Mouse (Mus musculus) brown adipose tissue, adult 24 weeks (tissue): Measurements from ENCODE around the gene Smbd1. TPM values are rescaled to one million over a fixed set of nuclear protein-coding genes. Genes with fewer than 3 reads are reported as not detected.

Experiments
- H3K27ac ChIP-seq: fragments of 200-500 bp; replicated peaks from 2 replicates; pipeline ENCODE4 v1.5.1; 2012; ENCODE audit warnings: low read depth, mild to moderate bottlenecking, low read length
- H3K4me1 ChIP-seq: fragments of 200-500 bp; 2 replicates; pipeline ENCODE4 v1.6.1; 2012; ENCODE audit warnings: low read length, mixed read lengths; ENCODE audit not compliant: control insufficient read depth, insufficient read depth, insufficient read length
- H3K4me3 ChIP-seq: fragments of 200-500 bp; 2 replicates; pipeline ENCODE4 v1.5.1; 2012; ENCODE audit warnings: low read depth, mild to moderate bottlenecking, low read length, moderate library complexity; ENCODE audit not compliant: insufficient read depth
- polyA plus RNA-seq: library from polyadenylated mRNA; stranded (reverse); fragments of >200 nt; gene quantifications from 2 replicates; pipeline ENCODE4 v1.2.4, GENCODE M21; 2012; ENCODE audit not compliant: missing spikeins, insufficient read depth, insufficient read length

The Smbd1 gene
- polyA plus RNA-seq, 1 experiment = not detected

DNA sequence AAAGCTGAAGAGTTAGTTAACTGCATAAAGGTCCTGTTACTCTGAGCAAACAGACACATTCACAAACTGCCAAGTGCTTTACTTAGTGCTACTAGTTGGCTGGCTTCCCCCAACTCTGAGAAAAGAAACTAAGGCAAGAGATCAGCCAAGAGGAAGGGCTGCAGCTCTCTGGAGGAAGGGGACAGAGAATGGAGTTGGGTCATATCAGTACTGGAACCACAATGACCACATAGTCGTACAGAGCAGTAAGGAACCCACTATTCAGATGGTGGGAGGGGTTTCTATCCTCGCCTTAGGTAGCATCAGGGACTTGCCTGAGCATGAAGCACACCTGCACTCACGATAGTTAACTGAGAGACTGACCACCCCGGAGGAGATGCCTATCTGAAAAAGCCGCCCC is 12.6 kb upstream of the Smbd1 start:
- Histone ChIP-seq H3K4me3 (no peak overlapping the region), H3K27ac (peak overlapping the region; percentile 51; the same call in 1 of the 2 replicates), H3K4me1 (peaks cover 5% of the 10 kb centered on the region; the same call in 1 of the 2 replicates)

GRCm38 (mm10) chr16:32822450-32822827 is 12.2 kb upstream of the Smbd1 start:
- peak overlapping the region; percentile 51 for H3K27ac ChIP-seq
- H3K4me1 ChIP-seq = peaks cover 5% of the 10 kb centered on the region; the same call in 1 of the 2 replicates

DNA sequence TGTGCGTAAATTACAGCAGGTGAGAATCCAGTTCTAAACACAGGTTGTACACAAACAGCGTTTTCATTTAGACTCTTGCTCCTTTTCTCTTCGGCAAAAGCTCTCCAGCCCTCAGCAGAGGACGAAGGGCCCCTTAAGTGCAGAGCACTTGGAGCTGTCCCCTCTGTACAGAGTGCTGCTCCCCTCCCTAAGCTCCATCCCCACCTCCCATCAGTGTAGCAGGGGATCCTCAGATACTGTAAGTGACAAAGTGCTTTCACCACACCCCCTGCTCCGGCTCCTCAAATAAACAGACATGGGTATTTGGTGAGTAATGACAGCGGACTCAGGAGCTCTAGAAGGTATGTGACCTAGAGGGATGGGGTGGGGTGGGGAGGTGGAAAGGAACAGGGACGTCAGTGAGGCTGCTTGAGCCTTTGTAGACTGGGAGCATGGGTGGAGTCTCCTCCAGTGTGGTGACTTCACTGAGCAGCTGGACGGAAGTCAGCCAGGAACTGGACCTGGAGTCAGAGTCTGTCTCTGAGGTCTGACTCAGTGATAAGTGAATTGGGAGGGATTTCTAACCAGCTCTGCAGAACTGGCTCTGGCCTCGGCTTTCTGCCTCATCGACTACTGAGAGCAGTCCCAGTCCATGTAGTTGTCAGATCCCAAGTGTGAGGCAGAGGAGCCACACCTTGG is 11.6 kb upstream of the Smbd1 start:
- H3K4me3 ChIP-seq = no peak overlapping the region
- H3K27ac ChIP-seq = peak overlapping the region; percentile 51
- H3K4me1 ChIP-seq = peaks cover 5% of the 10 kb centered on the region; the same call in 1 of the 2 replicates

More at GRCm38 (mm10) chr16:32822450-32822827, 12.2 kb upstream of the Smbd1 start:
- H3K4me3 ChIP-seq = no peak overlapping the region

DNA sequence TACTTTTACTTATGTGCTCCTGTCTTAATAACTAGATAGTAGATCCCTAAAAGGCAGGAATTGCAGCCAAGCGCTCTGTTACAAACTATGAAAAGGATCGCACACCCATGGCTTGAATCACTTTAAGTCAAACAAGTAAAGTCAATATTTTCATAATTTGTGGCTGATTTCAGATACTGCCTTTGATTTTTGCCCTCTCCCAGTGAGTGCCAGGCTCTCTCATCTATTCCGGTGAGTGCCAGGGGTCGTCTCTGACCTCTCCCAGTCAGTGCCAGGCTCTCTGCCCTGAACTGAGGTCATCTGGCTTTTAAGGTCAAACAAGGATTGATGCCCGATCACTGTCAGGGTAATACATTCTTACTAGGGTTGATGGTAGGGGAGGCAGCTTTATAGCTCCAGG is 8.2 kb upstream of the Smbd1 start:
- H3K4me3 ChIP-seq = no peak overlapping the region
- H3K4me1 ChIP-seq = peaks cover 9% of the 10 kb centered on the region
- no peak overlapping the region for H3K27ac ChIP-seq

- Histone ChIP-seq H3K4me3 (no peak overlapping the region), H3K4me1 (peaks cover 9% of the 10 kb centered on the region), H3K27ac (no peak overlapping the region)
Observed at GRCm38 (mm10) chr16:32818036-32818435, 7.8 kb upstream of the Smbd1 start.

- Histone ChIP-seq H3K27ac (peak overlapping the region; percentile 10; the same call in 1 of the 2 replicates), H3K4me3 (peak overlapping the region; percentile 51), H3K4me1 (peaks cover 4% of the 10 kb centered on the region)
Observed at GRCm38 (mm10) chr16:32815160-32815605, 4.9 kb upstream of the Smbd1 start.

DNA sequence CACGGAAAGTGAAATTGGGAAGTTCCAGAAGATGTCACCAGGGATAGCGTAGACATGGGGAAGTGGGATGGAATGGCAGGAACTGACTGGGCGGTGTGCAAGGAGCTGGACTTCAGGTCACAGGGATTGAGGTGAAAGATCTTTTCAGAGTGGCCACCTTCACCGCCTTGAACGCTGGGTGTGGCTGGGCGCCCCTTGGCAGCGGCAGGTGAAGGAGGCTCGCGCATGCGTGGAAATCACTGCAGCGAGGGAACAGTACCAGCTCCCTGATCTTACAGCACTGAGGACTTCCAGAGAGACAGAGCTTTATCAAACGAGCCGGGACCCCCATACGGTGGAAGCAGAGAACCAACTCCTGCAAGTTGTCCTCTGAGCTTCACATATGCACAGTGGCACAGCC is 4.3 kb upstream of the Smbd1 start:
- H3K4me3 ChIP-seq = peak overlapping the region; percentile 51
- peak overlapping the region; percentile 10; the same call in 1 of the 2 replicates for H3K27ac ChIP-seq
- peaks cover 4% of the 10 kb centered on the region for H3K4me1 ChIP-seq

GRCm38 (mm10) chr16:32813771-32814170 is 3.5 kb upstream of the Smbd1 start:
- H3K27ac ChIP-seq = peak overlapping the region; percentile 49

GRCm38 (mm10) chr16:32813362-32813761 is 3.1 kb upstream of the Smbd1 start:
- peak overlapping the region; percentile 49; the same call in 1 of the 2 replicates for H3K27ac ChIP-seq
- peaks cover 4% of the 10 kb centered on the region for H3K4me1 ChIP-seq
- H3K4me3 ChIP-seq = peak overlapping the region; percentile 35; the same call in 1 of the 2 replicates

More at GRCm38 (mm10) chr16:32813771-32814170, 3.5 kb upstream of the Smbd1 start:
- Histone ChIP-seq H3K4me1 (peaks cover 4% of the 10 kb centered on the region), H3K4me3 (no peak overlapping the region)

DNA sequence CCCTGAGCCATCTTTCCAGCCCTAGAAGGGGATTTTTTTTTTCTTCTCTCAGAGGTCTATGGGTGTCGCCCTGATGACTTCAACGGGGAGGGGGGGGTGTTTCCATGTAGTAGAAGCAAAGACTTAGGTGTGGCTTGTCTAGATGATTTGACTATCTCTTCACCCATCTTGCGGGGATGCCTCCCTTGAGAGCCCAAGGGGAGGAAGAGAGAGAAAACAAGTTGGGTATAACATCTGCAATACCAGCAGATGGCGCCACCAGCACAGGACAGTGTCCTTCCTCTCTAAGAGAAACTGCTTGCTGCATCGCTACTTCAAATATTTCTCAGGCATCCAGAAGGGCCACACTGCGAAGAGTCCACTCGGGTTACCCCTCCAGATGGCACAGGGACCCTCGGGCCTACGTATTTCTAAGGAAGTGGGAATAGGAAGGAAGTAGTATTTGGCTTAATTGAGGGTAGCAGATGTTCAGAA is 2.6 kb upstream of the Smbd1 start:
- Histone ChIP-seq H3K27ac (0 out of 2 replicates have a peak overlapping the region, but pooled peaks have one; percentile 15), H3K4me3 (peak overlapping the region; percentile 35; the same call in 1 of the 2 replicates), H3K4me1 (peaks cover 4% of the 10 kb centered on the region)

GRCm38 (mm10) chr16:32807408-32808185 is 2.7 kb downstream of the Smbd1 start:
- H3K27ac ChIP-seq = no peak overlapping the region
- no peak overlapping the region for H3K4me3 ChIP-seq
- 0 out of 2 replicates have a peak, but pooled peaks cover 5% of the 10 kb centered on the region for H3K4me1 ChIP-seq

DNA sequence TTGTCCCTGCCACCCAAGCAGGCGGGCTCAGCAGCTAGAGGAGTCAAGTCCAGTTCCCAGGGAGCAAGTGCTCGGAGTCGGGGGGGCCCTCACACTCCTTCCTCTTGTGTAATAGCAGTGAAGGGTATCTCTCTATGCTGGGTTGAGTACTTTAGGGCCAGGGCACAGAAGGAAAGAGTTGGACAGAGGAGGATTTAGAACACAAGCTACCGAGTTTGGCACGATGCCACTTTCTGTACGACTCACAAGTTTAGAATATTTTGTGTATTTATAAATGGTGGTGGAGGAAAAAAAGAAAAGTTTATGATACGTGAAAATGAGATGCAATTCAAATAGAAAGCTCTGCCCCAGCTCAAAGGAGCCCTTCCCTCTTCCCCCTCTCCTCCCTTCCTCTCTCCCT is 5.1 kb downstream of the Smbd1 start:
- Histone ChIP-seq H3K4me1 (0 out of 2 replicates have a peak, but pooled peaks cover 5% of the 10 kb centered on the region), H3K4me3 (no peak overlapping the region), H3K27ac (no peak overlapping the region)

GRCm38 (mm10) chr16:32803901-32804300 is 6.4 kb downstream of the Smbd1 start:
- 0 out of 2 replicates have a peak, but pooled peaks cover 5% of the 10 kb centered on the region for H3K4me1 ChIP-seq
- no peak overlapping the region for H3K27ac ChIP-seq
- no peak overlapping the region for H3K4me3 ChIP-seq

GRCm38 (mm10) chr16:32803252-32803853 is 6.9 kb downstream of the Smbd1 start:
- H3K27ac ChIP-seq = peak overlapping the region; percentile 44; the same call in 1 of the 2 replicates
- 0 out of 2 replicates have a peak, but pooled peaks cover 8% of the 10 kb centered on the region for H3K4me1 ChIP-seq
- H3K4me3 ChIP-seq = no peak overlapping the region

- Histone ChIP-seq H3K27ac (no peak within 1 kb of the TSS), H3K4me1 (0 out of 2 replicates have a peak, but pooled peaks cover 2% of the 10 kb centered on the region), H3K4me3 (no peak within 1 kb of the TSS)
Observed at GRCm38 (mm10) chr16:32797426-32797689, 12.9 kb downstream of the Smbd1 start, which contains the start of gene Muc20. Muc20 (minus strand) TSS chr16:32797435.
